Mouse (Mus musculus) lung, adult 2 months (tissue): ENCODE measurements at regions not wholly inside any gene's neighbourhood (a gene's known extent, or its start where the extent isn't known, plus 50 kb on each side); places are given as distances from the start of the nearest gene placed in this dataset.
A peak's percentile ranks its signal among the peaks of the same experiment; 100 is the strongest.
"Not testable (repeated sequence)": the region's sequence is repeated elsewhere in the genome, so short reads cannot be mapped to it uniquely, and the experiment has no call there.

Source experiments
- DNase-seq: peaks from one replicate; pipeline ENCODE4 v3.0.0; 2022
- H3K4me1 ChIP-seq: fragments of 200-500 bp; 2 replicates; pipeline ENCODE4 v1.6.1; 2011; ENCODE audit warnings: low read length; ENCODE audit not compliant: control insufficient read depth, insufficient read depth
- H3K4me3 ChIP-seq: fragments of 200-500 bp; replicated peaks from 2 replicates; pipeline ENCODE3; 2011; ENCODE audit warnings: low read depth, mild to moderate bottlenecking, control low read depth, low read length; ENCODE audit errors: extremely low read depth
- CTCF ChIP-seq: fragments of 200-500 bp; IDR thresholded peaks from 2 replicates; pipeline ENCODE4 v1.5.1; 2011; ENCODE audit warnings: mild to moderate bottlenecking, low read length, control low read depth; ENCODE audit not compliant: insufficient read depth
- POLR2A ChIP-seq: fragments of 200-500 bp; IDR thresholded peaks from 2 replicates; pipeline ENCODE4 v1.6.1; 2011; ENCODE audit warnings: low read depth, mild to moderate bottlenecking, control low read depth, low read length, borderline replicate concordance; ENCODE audit errors: extremely low read depth
- WGBS: fragments of 180-500 bp; shearing (Covaris S2); methylation state at CpG from one replicate; pipeline ENCODE4 v1.1.7; 2018; 5-methylcytosine and 5-hydroxymethylcytosine counted together

DNA sequence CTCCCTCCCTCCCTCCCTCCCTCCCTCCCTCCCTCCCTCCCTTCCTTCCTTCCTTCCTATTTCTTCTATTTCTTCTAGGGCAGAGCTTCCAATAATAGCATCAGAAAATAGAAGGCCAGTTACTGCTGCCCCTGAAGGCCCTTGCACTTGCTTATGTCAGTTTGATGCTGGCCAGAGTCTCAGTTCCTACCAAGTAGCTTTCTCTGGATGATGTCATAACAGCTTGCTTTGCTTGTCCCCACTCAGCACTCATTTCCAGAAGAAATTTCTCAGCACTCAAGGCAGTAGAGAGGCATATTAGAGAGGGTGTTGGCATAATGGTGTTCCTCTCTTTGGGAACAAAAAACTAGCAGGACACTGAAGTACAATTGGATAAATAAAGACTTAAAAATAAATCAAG is 811.6 kb upstream of the 4930444P10Rik start:
- Histone ChIP-seq H3K4me3 (no peak overlapping the region), H3K4me1 (no peaks in the 10 kb centered on the region)
- no peak for DNase-seq
- TF ChIP-seq POLR2A: no peak
- no peak for TF ChIP-seq CTCF

DNA sequence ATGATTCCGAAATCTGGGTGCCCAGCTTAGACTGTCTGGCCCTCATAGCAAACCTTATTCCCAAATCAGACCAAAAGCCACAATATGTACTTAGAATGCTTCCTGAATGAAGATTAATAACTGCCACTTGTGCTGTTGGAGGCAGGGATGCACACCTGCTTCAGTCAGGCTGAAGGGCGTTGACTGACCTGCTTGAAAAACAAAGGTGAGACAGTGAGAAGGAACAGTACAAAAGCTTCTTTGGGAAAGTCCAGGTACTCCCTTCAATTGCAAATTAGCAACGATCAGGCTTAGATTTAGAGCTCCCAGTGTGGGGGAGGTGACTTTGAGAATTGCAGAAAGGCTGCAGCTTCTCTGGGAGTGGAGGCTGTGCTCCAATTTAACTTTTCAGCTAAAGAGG is 775.3 kb upstream of the 4930444P10Rik start:
- not testable (repeated sequence) for H3K4me3 ChIP-seq, H3K4me1 ChIP-seq, DNase-seq
- 64% methylated on average over 3 of the region's 3 CpGs for WGBS

DNA sequence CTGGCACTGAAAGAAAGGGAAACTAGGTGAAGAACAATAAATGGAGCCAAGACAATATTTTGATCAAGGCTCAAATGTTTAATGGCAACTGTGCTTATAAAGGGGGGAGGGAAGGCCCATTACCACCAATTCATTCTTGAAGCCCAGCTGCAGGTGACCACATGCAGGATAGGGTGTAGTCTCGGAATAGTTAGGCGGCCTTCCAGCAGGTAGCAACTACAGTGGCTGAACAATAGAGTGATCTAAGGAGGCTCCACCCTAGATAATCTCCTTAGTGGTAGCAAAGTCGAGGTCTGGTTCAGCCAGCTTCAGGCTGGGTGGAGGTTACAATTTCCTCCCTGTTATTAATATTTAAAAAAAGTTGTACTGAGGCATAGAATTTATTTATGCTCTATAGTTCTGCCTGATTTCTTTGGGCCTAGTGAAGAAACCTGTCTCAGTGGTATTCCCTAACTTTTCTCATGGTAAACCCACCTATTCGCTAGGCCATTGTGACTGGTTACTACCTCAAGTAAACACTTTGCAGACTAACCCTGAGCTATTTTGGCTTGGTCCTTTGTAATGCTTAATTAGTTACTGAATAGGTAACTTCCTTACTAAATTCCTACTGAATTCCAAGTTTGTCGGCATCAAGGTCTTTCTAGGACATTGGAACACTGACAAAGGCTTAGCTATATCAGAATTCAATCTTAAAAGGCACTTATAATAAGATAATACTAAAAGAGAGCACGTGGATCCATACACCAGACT is 774.1 kb upstream of the 4930444P10Rik start:
- not testable (repeated sequence) for H3K4me3 ChIP-seq, DNase-seq, H3K4me1 ChIP-seq
- WGBS: 75% methylated on average over 6 of the region's 6 CpGs

DNA sequence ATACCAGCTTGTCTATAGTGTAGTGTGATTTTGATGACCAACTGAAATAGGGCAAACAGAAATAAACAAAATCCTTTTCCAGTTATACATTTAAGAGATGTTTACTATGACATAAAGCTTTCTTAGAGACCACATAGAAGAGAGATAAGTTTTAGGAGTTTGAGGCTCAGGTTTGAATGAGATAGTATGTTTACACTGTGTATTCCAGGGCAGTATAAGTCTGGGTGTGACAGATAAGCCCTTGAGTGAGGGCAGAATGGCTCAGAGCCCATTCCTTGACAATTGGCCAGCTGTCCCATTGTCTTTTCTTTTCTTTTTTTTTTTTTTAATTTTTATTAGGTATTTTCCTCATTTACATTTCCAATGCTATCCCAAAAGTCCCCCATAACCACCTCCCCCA is 744.0 kb upstream of the 4930444P10Rik start:
- Histone ChIP-seq H3K4me1 (no peaks in the 10 kb centered on the region), H3K4me3 (no peak overlapping the region)
- DNase-seq: no peak
- TF ChIP-seq CTCF (no peak), POLR2A (no peak)

DNA sequence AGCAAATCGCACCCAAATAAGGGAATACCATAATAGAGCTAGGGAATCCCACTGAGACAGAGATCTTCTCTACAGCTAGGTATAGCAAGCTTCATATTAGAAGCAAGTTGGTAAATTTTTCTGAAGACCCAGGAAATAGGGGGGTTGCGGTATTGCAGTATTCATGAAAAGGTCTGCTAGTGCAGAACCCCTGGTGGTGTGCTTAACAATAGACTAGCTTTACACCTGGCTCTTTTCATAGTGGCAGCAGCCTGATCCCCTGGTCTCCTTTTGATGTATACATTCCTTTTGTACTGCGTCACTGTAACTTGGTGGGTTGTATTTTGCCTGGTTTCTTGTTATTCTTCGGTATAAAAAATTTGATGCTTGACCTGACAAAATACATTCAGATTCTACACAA is 731.6 kb upstream of the 4930444P10Rik start:
- not testable (repeated sequence) for DNase-seq, H3K4me3 ChIP-seq, H3K4me1 ChIP-seq
- WGBS: 65% methylated on average over 4 of the region's 4 CpGs

DNA sequence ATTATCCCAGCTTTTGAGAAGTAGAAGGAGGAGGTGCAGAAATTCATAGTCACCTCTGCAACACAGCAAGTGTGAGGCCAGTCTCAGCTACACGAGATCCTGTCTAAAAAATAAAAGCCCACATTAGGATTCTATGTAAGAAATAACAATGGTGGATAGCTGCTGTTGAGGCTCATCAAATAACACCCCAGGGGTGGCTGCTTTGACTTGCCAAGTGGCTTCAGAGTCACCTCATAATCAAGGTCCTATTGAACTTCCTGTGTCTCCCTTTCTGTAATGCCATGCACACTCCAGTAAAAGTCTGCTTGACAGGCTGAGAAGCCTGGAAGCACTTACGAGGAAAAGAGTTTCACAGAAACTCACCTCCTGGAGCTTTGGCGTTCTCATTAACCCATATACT is 730.9 kb upstream of the 4930444P10Rik start:
- TF ChIP-seq CTCF (no peak), POLR2A (no peak)
- no peaks in the 10 kb centered on the region for H3K4me1 ChIP-seq
- 33% methylated on average over 3 of the region's 3 CpGs for WGBS
- DNase-seq: no peak
- H3K4me3 ChIP-seq: no peak overlapping the region

DNA sequence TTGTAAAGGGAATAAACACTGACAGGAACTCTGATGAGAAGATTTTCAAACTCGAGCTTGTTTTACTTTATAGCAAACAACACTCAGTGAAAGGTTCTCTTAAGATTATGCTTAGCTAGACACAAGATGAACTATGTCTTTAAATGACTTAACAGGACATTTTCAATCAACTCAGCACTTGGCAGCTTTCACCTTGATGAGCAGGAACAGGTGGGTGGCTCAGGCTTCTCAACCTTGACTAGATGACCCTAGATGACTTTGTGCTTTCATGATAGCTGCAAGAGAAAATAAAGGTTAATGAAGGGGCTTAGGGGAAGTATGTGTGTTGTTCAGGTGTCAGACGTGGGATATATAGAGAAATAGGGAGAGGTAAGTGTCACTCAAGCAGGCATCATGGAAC is 728.1 kb upstream of the 4930444P10Rik start:
- 34% methylated on average over 2 of the region's 2 CpGs for WGBS
- H3K4me3 ChIP-seq: no peak overlapping the region
- H3K4me1 ChIP-seq: no peaks in the 10 kb centered on the region
- TF ChIP-seq POLR2A (no peak), CTCF (no peak)
- DNase-seq: no peak

DNA sequence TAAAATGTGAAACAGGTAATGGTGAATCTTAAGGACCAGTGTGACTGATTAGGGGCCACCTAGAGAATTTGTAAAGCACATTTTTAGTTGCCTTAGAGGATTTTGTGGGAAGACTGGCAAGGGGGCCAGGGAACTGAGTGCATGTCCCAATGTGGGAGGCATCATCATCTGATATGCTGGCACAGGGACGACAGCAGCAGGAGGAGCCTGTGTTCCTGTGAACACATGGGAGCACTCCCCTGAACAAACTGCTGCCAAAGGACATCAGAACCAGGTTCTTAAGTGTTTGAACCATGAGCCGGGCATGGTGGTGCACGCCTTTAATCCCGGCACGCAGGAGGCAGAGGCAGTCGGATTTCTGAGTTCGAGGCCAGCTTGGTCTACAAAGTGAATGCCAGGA is 723.4 kb upstream of the 4930444P10Rik start:
- WGBS: 87% methylated on average over 7 of the region's 7 CpGs
- no peak for TF ChIP-seq CTCF
- TF ChIP-seq POLR2A: no peak
- no peak for DNase-seq
- Histone ChIP-seq H3K4me1 (no peaks in the 10 kb centered on the region), H3K4me3 (no peak overlapping the region)

DNA sequence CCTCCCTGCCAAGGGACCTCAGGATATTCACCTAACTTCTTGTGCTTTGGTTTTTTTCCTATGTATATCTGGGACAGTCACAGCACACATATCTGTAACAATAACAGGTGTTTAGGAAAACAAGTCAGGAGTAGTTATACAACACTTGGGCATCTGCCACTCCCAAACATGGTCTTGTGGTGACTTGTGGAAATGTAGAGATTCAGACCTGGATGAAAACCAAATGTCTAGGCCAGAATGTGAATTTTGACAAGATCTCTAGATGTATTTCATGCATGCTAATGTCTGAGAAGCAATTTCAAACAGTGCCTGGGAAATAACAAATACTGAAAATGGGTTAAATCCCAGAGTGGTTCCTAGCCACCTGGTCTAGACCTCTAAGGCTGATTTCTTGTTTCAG is 722.6 kb upstream of the 4930444P10Rik start:
- TF ChIP-seq POLR2A: no peak
- no peak for TF ChIP-seq CTCF
- no peak for DNase-seq
- no peak overlapping the region for H3K4me3 ChIP-seq
- no peaks in the 10 kb centered on the region for H3K4me1 ChIP-seq

DNA sequence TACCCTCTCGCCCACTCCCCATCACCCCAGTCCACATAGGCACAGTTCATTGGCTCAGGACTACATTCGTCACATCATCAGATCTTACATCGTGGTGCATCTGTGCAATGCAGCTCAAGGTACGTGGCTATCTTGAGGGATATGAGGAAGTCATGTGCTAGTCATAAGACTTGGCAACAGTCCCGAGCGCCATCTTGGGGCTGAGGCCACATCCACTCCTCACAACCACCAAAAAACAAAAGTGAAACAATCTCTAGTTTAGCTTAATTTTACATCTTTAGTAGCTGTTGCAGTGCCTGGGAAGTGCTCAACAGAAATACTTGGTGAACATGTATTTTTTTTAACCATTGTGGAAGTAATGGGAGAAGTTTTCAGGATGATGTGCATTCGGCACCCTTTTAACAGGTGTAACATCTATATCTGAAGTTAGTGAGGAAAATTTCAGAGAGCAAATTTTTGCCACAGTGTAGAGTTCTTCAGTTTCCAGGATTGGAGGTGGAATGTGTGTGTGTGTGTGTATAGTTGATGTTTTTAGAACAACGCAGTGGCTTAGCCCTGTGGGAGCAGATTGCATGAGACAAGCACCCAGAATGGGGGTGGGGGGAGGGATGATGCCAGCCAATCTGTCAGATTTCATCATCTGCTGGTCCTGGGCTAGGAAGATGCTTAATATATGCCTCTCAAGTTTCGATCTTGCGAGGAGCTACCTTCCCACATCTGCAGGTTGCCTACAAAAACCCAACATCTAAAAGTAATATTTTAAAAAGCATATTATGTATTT is 716.4 kb upstream of the 4930444P10Rik start:
- TF ChIP-seq CTCF: no peak
- TF ChIP-seq POLR2A: no peak
- 83% methylated on average over 10 of the region's 10 CpGs for WGBS
- no peaks in the 10 kb centered on the region for H3K4me1 ChIP-seq
- no peak for DNase-seq
- H3K4me3 ChIP-seq: no peak overlapping the region

DNA sequence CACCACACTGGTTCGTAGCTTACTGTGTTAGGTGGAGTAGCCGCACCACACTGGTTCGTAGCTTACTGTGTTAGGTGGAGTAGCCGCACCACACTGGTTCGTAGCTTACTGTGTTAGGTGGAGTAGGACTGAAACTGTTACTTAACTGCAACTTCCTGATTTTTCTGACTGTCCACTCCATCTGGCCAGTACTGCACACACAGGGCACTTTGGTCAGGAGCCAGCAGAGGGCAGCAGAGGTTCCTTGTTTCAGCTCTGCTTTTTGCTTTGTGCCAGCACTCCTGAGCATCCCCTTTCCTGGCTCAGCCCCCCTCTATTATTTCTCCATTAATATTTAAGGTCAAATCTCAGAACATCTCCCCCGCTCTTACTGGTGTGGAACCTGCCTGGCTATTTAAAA is 705.2 kb upstream of the 4930444P10Rik start:
- no peak overlapping the region for H3K4me3 ChIP-seq
- TF ChIP-seq CTCF (peak; percentile 80), POLR2A (no peak)
- WGBS: 60% methylated on average over 6 of the region's 6 CpGs
- peak; percentile 70 for DNase-seq
- H3K4me1 ChIP-seq: no peaks in the 10 kb centered on the region

DNA sequence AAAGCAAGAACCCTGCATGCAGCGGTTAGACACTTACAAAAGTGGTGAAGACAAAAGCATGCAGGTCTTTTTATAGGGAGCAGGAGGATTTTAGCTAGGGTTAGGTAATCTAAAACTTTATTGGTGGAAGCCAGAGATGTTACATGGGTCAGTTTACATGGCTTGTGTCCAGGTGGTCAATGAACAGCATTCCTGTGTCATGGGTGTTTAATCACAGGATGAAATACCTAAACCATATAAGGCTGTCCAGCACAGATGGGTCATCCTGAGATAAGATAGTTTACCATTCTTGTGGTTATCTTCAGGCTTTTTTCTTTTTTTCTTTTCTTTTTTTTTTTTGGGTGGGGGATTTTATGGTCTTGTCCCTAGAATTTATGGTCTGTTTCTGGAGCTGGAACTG is 703.3 kb upstream of the 4930444P10Rik start:
- no peak overlapping the region for H3K4me3 ChIP-seq
- WGBS: 87% methylated on average over 1 of the region's 1 CpGs
- DNase-seq: no peak
- TF ChIP-seq POLR2A: no peak
- TF ChIP-seq CTCF: no peak
- H3K4me1 ChIP-seq: no peaks in the 10 kb centered on the region
